Mouse (Mus musculus): Measurements from ENCODE around the gene 4930404N11Rik. TPM values are rescaled to one million over a fixed set of nuclear protein-coding genes. Genes with fewer than 3 reads are reported as not detected.

Gene 4930404N11Rik
- polyA plus RNA-seq, 1 experiment from 2014 or later: 3.0 TPM

DNA sequence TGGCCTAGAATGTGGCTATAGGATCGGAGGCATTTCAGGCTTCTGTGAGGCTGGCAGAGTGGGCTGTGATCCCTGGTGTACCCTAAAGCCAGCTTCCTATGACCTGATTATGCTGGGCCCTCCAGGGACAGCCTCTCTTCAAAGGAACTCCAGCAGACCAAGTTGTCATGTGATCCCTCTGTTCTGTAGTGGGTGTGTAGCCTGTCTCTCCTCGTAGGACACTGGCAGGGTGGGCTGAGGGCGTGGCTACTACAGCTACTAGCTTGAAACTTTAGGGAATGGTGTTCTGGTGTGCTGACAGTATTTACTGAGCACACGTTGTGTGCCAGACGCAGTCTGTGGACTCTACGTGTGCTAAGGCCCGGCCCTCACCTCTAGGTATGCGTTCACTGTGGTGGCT lies 4.9 kb downstream of the 4930404N11Rik start:
- WGBS: 61% methylated on average over 8 of the region's 8 CpGs
- no peak for ATAC-seq (ENCODE audit: borderline replicate concordance, extremely low read depth, low FRiP score, low TSS enrichment)
- no peaks in the 10 kb centered on the region for H3K9me3 ChIP-seq
- peaks cover 6% of the 10 kb centered on the region; the same call in 1 of the 2 replicates for H3K27me3 ChIP-seq
- no peaks in the 10 kb centered on the region; the same call in 1 of the 2 replicates for H3K36me3 ChIP-seq
- peaks cover 85% of the 10 kb centered on the region for H3K4me1 ChIP-seq
- H3K27ac ChIP-seq: peak overlapping the region; percentile 35
- H3K4me2 ChIP-seq: peak overlapping the region; percentile 3; the same call in 1 of the 2 replicates
- H3K4me3 ChIP-seq: no peak overlapping the region
- 0 out of 2 replicates have a peak overlapping the region, but pooled peaks have one; percentile 3 for H3K9ac ChIP-seq

DNA sequence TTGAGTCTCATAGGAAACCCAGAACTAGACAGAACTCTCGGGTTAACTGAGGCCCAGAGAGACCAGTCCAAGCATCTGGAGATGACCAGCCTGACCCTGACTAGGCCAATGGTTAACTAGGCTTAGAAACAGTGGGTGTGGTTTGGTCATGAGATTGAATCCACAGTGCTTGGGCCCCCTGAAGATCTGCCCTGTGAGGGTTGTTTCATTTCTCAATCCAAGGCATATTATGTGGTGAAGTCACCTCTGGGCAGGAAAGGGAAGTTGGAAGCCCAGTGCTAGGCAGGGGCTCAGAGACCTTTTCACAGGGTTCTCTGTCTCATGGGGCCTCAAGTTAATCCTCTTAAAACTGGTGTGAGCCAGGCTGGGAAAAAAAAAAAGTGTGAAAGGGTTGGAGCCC lies 6.8 kb downstream of the 4930404N11Rik start:
- Histone ChIP-seq H3K4me2 (peak overlapping the region; percentile 99), H3K4me1 (peaks cover 66% of the 10 kb centered on the region), H3K9ac (no peak overlapping the region; the same call in 1 of the 2 replicates), H3K36me3 (no peaks in the 10 kb centered on the region; the same call in 1 of the 2 replicates), H3K4me3 (peak overlapping the region; percentile 87), H3K27ac (peak overlapping the region; percentile 73), H3K27me3 (peaks cover 5% of the 10 kb centered on the region; the same call in 1 of the 2 replicates), H3K9me3 (no peaks in the 10 kb centered on the region)
- 66% methylated on average over 1 of the region's 1 CpGs for WGBS
- no peak for ATAC-seq (ENCODE audit: borderline replicate concordance, extremely low read depth, low FRiP score, low TSS enrichment)

DNA sequence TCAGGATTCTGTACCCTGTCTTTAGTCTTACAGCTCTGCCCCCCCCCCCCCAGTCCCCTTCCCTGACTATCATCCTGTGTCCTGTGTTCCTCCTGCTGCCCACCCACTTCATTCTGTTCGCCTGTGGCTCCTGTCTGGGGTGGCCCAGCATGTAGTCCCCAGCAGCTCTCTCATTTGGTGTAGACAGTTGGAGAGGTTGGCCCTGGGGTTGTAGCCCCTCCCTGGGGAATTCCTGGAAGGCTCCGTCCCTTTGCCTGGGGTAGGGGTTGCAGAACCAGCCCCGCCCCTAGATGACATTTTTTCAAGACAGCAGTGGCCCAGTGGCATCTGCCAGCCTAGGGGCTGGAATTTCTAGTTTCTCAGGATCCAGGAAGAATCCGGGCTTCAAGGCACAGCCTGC lies 7.4 kb downstream of the 4930404N11Rik start:
- peak overlapping the region; percentile 99 for H3K4me2 ChIP-seq
- H3K27me3 ChIP-seq: no peaks in the 10 kb centered on the region; the same call in 1 of the 2 replicates
- peak overlapping the region; percentile 77 for H3K9ac ChIP-seq
- H3K9me3 ChIP-seq: no peaks in the 10 kb centered on the region
- H3K27ac ChIP-seq: peak overlapping the region; percentile 73
- 22% methylated on average over 4 of the region's 4 CpGs for WGBS
- H3K4me1 ChIP-seq: peaks cover 59% of the 10 kb centered on the region
- ATAC-seq (ENCODE audit: borderline replicate concordance, extremely low read depth, low FRiP score, low TSS enrichment): no peak
- H3K4me3 ChIP-seq: peak overlapping the region; percentile 87
- H3K36me3 ChIP-seq: no peaks in the 10 kb centered on the region; the same call in 1 of the 2 replicates

DNA sequence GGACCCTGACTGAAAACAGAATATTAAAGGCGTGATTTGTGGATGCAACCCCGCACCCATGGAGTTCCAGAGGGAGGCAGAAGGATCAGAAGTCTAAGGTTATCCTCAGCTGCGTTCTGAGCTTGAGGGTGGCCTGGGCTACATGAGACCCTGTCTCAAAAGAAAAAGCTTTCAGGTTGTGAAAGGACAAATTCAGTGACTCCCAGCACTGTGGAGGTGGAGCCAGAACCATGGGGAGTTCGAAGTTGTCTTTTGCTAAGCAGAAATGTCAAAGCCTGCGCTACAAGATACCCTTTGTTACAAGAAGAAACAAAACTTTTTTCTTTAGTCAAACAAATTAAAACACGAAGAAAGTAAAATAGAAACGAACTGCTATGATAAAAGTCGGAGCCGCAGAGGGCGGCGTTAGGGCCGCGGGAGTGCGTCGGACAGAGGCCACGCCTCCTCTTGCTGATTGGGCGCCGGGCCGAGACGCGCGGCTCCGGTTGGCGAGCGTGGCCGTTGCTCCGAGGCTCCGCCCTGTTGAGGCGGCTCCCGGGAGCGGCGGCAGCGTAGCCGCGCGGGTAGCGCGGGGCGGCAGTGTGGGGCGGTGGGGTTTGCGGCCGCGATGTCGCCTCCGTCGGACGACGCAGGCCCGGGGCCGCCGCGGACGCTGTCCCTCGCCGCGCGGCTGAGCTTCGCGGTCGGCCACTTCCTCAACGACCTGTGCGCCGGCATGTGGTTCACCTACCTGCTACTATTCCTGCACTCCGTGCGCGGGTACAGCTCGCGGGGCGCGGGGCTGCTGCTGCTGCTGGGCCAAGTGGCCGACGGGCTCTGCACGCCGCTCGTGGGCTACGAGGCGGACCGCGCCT lies 8.4 kb downstream of the 4930404N11Rik start, which contains the start of gene Mfsd12:
Gene Mfsd12 (plus strand): TSS at position 501 of the 854 bp plus-strand sequence.
- Histone ChIP-seq H3K4me1 (peaks cover 50% of the 10 kb centered on the region), H3K27me3 (no peaks in the 10 kb centered on the region), H3K9me3 (no peaks in the 10 kb centered on the region), H3K9ac (peak within 1 kb of the TSS; percentile 77), H3K4me3 (peak within 1 kb of the TSS; percentile 87), H3K4me2 (peak within 1 kb of the TSS; percentile 99), H3K36me3 (no peaks in the 10 kb centered on the region; the same call in 1 of the 2 replicates), H3K27ac (peak within 1 kb of the TSS; percentile 73)
- ATAC-seq (ENCODE audit: borderline replicate concordance, extremely low read depth, low FRiP score, low TSS enrichment): peak; percentile 84
- 2% methylated on average over 79 of the region's 79 CpGs for WGBS

DNA sequence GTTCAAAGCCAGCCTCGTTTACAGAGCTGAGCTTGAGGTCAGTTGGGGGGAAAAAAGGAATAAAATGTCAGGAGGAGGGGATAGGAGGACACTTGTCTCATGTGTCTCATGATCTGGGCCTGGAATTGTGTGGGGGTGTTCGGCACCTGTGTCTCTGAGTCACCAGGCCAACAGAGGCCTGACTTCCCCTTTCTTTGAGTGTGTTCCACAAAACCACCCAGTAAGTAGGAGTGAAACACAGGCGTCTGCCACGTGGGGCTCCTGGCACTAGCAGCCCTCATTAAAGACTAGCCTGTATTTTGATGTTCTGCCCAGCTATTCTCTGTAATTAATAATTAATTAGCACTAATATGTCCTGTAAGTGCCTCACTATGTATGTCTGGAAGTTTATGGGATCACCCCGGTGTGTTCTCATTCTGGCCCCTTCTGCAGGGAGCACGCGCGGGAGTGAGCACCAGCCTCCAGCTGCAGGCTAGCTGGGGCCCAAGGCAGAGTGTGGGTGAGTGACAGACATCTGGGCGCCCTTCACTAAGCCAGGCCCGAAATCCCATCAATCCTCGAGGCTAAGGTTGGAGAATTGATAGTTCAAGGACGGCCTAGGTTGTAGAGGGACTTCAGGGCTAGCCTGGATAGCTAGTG lies 9.1 kb downstream of the 4930404N11Rik start:
- Histone ChIP-seq H3K4me3 (peak overlapping the region; percentile 87), H3K9ac (peak overlapping the region; percentile 77; the same call in 1 of the 2 replicates), H3K27me3 (no peaks in the 10 kb centered on the region), H3K27ac (peak overlapping the region; percentile 6; the same call in 1 of the 2 replicates), H3K4me2 (peak overlapping the region; percentile 99), H3K4me1 (peaks cover 43% of the 10 kb centered on the region), H3K9me3 (no peaks in the 10 kb centered on the region), H3K36me3 (no peaks in the 10 kb centered on the region; the same call in 1 of the 2 replicates)
- 53% methylated on average over 12 of the region's 12 CpGs for WGBS
- no peak for ATAC-seq (ENCODE audit: borderline replicate concordance, extremely low read depth, low FRiP score, low TSS enrichment)

DNA sequence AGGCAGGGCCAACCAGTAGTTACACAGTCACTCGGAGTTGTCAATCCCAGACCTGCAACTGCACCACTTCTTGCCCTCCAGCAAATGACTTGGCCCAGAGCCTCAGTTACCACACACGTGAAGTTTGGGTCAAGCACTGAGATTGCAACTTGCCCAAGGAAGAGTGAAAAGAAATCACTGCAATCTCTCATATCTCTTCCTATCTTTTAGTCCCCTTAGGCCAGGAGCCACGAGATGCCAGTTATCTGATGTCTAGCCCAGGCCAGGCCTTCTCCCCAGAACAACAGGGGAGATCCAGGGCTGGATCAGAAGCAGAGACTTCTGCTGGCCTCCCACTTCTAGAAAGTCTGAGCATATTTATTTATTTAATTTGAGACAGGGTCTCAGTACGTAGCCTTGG lies 10.1 kb downstream of the 4930404N11Rik start:
- no peaks in the 10 kb centered on the region; the same call in 1 of the 2 replicates for H3K36me3 ChIP-seq
- no peak for ATAC-seq (ENCODE audit: borderline replicate concordance, extremely low read depth, low FRiP score, low TSS enrichment)
- H3K4me2 ChIP-seq: no peak overlapping the region
- no peak overlapping the region for H3K4me3 ChIP-seq
- 77% methylated on average over 4 of the region's 4 CpGs for WGBS
- H3K27me3 ChIP-seq: no peaks in the 10 kb centered on the region
- H3K27ac ChIP-seq: no peak overlapping the region
- no peak overlapping the region for H3K9ac ChIP-seq
- H3K9me3 ChIP-seq: no peaks in the 10 kb centered on the region
- H3K4me1 ChIP-seq: peaks cover 38% of the 10 kb centered on the region

DNA sequence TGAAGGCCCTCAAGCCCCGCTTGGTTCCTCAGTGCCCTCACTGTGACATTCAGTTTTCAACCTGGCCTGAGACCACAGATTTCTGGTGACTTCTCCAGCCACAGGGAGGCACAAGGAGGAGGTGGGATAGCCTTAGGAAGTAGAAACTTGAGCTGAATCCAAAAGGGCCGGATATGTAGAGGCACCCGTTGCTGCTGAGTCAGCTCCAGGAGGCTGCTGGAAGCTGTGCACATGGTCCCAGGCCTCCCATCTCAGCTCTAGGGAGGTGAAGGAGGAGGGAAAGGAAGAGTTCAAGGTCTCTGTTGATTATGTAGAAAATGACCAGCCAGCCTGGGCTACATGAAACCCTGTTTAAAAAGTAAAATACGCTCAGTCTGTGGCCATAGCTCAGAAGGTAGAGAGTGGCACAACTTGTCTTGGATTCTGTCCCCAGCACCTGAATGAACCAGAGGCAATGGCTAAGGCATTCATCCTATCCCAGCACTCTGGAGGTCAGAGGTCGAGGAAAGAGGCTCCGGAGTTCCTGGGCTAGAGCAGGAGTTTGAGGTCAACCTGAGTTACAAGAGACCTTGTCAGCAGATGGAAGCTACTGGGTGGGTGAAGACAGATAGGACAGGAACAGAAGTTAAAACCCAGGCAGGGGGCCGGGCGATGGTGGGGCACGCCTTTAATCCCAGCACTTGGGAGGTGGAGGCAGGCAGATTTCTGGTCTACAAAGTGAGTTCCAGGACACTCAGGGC lies 10.7 kb downstream of the 4930404N11Rik start:
- no peak overlapping the region for H3K9ac ChIP-seq
- no peaks in the 10 kb centered on the region for H3K36me3 ChIP-seq
- ATAC-seq (ENCODE audit: borderline replicate concordance, extremely low read depth, low FRiP score, low TSS enrichment): no peak
- WGBS: 58% methylated on average over 9 of the region's 9 CpGs
- H3K4me3 ChIP-seq: no peak overlapping the region
- peaks cover 35% of the 10 kb centered on the region for H3K4me1 ChIP-seq
- no peaks in the 10 kb centered on the region for H3K27me3 ChIP-seq
- H3K27ac ChIP-seq: no peak overlapping the region
- no peaks in the 10 kb centered on the region for H3K9me3 ChIP-seq
- no peak overlapping the region for H3K4me2 ChIP-seq

DNA sequence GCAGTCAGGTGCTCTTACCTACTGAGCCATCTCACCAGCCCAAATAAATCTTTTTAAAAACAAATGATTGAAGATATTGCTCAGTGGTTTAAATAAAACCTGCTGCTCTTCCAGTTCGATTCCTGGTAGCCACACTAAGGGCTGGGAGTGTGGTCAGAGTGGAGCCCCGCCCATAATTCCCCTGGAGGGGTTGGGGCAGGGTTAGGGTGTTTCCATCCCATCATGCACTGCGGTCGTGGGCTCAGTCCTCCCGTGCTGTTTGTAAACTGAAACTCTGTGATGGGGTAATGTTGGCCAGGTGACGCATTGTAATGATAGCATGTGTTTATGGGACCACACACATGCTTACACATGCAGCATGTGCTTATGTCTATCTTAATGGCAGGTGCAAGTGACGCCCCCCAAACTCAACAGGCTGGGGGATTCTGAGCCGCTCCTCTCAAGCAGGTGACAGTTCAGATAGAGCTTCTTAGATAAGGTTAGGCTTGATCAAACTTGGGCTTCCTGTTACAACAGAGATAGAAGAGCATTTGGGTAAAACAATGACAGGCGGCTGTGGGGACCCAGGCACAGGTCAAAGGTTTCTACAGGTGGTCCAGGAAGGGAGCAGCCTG lies 13.8 kb downstream of the 4930404N11Rik start:
- no peak overlapping the region for H3K9ac ChIP-seq
- peaks cover 29% of the 10 kb centered on the region for H3K4me1 ChIP-seq
- H3K27ac ChIP-seq: no peak overlapping the region
- no peak overlapping the region for H3K4me2 ChIP-seq
- no peaks in the 10 kb centered on the region for H3K27me3 ChIP-seq
- H3K36me3 ChIP-seq: 0 out of 2 replicates have a peak, but pooled peaks cover 4% of the 10 kb centered on the region
- H3K4me3 ChIP-seq: no peak overlapping the region
- no peaks in the 10 kb centered on the region for H3K9me3 ChIP-seq
- ATAC-seq (ENCODE audit: borderline replicate concordance, extremely low read depth, low FRiP score, low TSS enrichment): no peak
- WGBS: 16% methylated on average over 9 of the region's 9 CpGs

DNA sequence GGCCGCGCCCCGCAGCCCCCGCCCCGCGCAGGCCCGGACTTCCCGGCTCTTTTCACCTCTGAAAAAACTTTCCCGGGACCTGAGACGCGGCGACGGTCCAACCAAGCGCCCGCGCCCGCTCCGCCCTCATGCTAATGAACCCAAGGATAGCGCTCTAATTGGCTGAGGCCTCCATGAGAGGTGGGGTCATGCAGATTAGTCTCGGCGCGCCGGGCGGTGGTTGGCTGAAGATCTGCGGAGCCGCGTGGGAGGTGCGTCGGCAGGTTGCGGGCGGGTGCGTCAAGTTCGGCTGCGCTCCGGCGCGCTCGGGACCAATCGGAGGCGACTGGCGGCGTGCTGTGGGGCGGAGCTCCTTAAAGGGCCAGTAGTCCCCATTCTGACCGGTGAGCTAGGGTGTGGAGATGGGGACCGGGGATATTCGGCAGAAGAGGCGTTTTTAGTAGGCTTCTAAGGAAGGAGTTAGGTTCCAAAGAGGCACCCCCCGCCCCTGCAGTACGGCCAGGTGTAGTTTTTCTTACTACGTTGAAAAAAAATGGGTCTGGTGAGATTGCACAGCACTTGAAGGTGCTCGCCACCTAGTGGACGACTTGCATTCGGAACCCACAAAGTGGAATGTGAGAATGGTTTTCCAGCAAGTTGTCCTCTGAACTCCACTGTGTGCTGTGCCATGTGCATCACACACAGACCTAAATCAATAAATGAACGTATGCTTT lies 15.1 kb downstream of the 4930404N11Rik start, which contains the start of gene Hmg20b:
Gene Hmg20b (minus strand): TSS at position 130 of the 713 bp plus-strand sequence.
- peak within 1 kb of the TSS; percentile 86 for H3K4me3 ChIP-seq
- peak; percentile 93 for ATAC-seq (ENCODE audit: borderline replicate concordance, extremely low read depth, low FRiP score, low TSS enrichment)
- peaks cover 30% of the 10 kb centered on the region for H3K4me1 ChIP-seq
- 0 out of 2 replicates have a peak, but pooled peaks cover 4% of the 10 kb centered on the region for H3K36me3 ChIP-seq
- H3K4me2 ChIP-seq: peak within 1 kb of the TSS; percentile 79
- H3K9me3 ChIP-seq: no peaks in the 10 kb centered on the region
- no peaks in the 10 kb centered on the region for H3K27me3 ChIP-seq
- H3K9ac ChIP-seq: peak within 1 kb of the TSS; percentile 83
- peak within 1 kb of the TSS; percentile 73 for H3K27ac ChIP-seq
- under 1% methylated on average over 54 of the region's 54 CpGs for WGBS

DNA sequence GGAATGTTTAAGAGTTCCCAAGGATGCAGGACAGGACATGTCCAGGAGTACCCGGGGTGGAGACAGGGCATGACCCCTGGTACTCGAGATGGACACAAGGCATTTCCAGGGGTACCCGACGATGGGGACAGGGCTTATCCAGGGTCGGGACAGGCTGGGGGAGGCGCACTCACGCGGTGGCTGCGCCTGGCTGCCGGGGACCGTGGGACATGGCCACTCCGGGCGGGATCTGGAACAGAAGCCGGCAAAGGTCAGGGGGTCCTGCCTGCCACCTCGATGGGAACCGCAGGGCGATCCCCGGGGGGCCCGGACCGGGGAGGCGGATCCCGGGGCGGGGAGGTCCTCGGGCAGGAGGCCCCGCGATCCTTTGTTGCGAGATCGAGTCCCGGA lies 15.7 kb downstream of the 4930404N11Rik start:
- 0% methylated on average over 29 of the region's 29 CpGs for WGBS
- Histone ChIP-seq H3K27ac (peak overlapping the region; percentile 70), H3K9me3 (no peaks in the 10 kb centered on the region), H3K4me2 (peak overlapping the region; percentile 79), H3K4me1 (peaks cover 30% of the 10 kb centered on the region), H3K36me3 (0 out of 2 replicates have a peak, but pooled peaks cover 4% of the 10 kb centered on the region), H3K4me3 (peak overlapping the region; percentile 86), H3K9ac (peak overlapping the region; percentile 83), H3K27me3 (peaks cover 3% of the 10 kb centered on the region; the same call in 1 of the 2 replicates)
- peak; percentile 16 for ATAC-seq (ENCODE audit: borderline replicate concordance, extremely low read depth, low FRiP score, low TSS enrichment)

Measured in lung, embryonic 15.5 days (tissue).